8 mouse cellular contexts compared by ENCODE assay signal in genomic region chr1:75218227-75219001, GRCm38 (mm10). TPM values are rescaled to one million over a fixed set of nuclear protein-coding genes. Genes with fewer than 3 reads are reported as not detected.
DNase-seq lines count a peak whose midpoint lies in the region; ATAC-seq and TF ChIP-seq lines count a peak whose summit lies in the region.

No protein-coding gene starts in this region.

- TF ChIP-seq POLR2A in ES-Bruce4 (IDR thresholded peaks at IDR 0.05; ENCODE audit: insufficient read depth, low read length): no peak

- H3K36me3 ChIP-seq in ES-Bruce4 (ENCODE audit: control insufficient read depth, insufficient read depth, low read length, poor library complexity, severe bottlenecking): peaks cover 35% of the 10 kb centered on the region
- peaks cover 25% of the 10 kb centered on the region for H3K36me3 ChIP-seq in forebrain, postnatal 0 days (ENCODE audit: insufficient read depth)
- peaks cover 29% of the 10 kb centered on the region for H3K36me3 ChIP-seq in hindbrain, embryonic 10.5 days
- H3K36me3 ChIP-seq in lung, postnatal 0 days (ENCODE audit: insufficient read depth, low read length): peaks cover 10% of the 10 kb centered on the region; the same call in 1 of the 2 replicates

- H3K4me2 ChIP-seq in forebrain, postnatal 0 days (ENCODE audit: low read depth): peak overlapping the region; percentile 98
- peak overlapping the region; percentile 78 for H3K4me2 ChIP-seq in lung, postnatal 0 days (replicated peaks; ENCODE audit: low read depth, low read length)

- TF ChIP-seq CTCF in ES-Bruce4 (IDR thresholded peaks at IDR 0.05; ENCODE audit: low read depth, low read length): no peak
- no peak for TF ChIP-seq CTCF in forebrain, postnatal 0 days (IDR thresholded peaks at IDR 0.05; ENCODE audit: low read depth)
- TF ChIP-seq CTCF in lung, postnatal 0 days (IDR thresholded peaks at IDR 0.05): no peak

- H3K9me3 ChIP-seq in ES-Bruce4 (replicated peaks; ENCODE audit: control insufficient read depth, insufficient read depth, low read length, poor library complexity, severe bottlenecking): no peaks in the 10 kb centered on the region
- no peaks in the 10 kb centered on the region for H3K9me3 ChIP-seq in forebrain, postnatal 0 days (ENCODE audit: low read length)
- H3K9me3 ChIP-seq in hindbrain, embryonic 10.5 days: no peaks in the 10 kb centered on the region
- no peaks in the 10 kb centered on the region for H3K9me3 ChIP-seq in lung, postnatal 0 days (ENCODE audit: low read length)

- ATAC-seq in forebrain, postnatal 0 days: peak; percentile 19
- peak; percentile 33 for ATAC-seq in lung, postnatal 0 days

- 3% methylated on average over 38 of the region's 38 CpGs for WGBS in forebrain, postnatal 0 days
- 3% methylated on average over 38 of the region's 38 CpGs for WGBS in hindbrain, embryonic 10.5 days
- under 1% methylated on average over 38 of the region's 38 CpGs for WGBS in lung, postnatal 0 days

- no peaks in the 10 kb centered on the region for H3K27me3 ChIP-seq in ES-Bruce4 (ENCODE audit: control insufficient read depth, insufficient read depth, low read length, poor library complexity, severe bottlenecking)
- peaks cover 20% of the 10 kb centered on the region for H3K27me3 ChIP-seq in forebrain, postnatal 0 days (ENCODE audit: insufficient read depth, low read length)
- peaks cover 77% of the 10 kb centered on the region for H3K27me3 ChIP-seq in hindbrain, embryonic 10.5 days (ENCODE audit: insufficient read depth, poor library complexity, severe bottlenecking)
- H3K27me3 ChIP-seq in lung, postnatal 0 days (replicated peaks; ENCODE audit: insufficient read depth, low read length): peaks cover 3% of the 10 kb centered on the region

- H3K4me3 ChIP-seq in ES-Bruce4 (ENCODE audit: low read depth, low read length): peak overlapping the region; percentile 90
- H3K4me3 ChIP-seq in brown adipose tissue, adult 24 weeks (ENCODE audit: insufficient read depth, low read depth, low read length): peak overlapping the region; percentile 74
- peak overlapping the region; percentile 56 for H3K4me3 ChIP-seq in forebrain, postnatal 0 days (ENCODE audit: low read depth, low read length)
- peak overlapping the region; percentile 60 for H3K4me3 ChIP-seq in hindbrain, embryonic 10.5 days
- H3K4me3 ChIP-seq in lung, postnatal 0 days (ENCODE audit: low read depth, low read length): peak overlapping the region; percentile 54

- DNase-seq in forebrain, postnatal 0 days: peak; percentile 46
- DNase-seq in hindbrain, embryonic 10.5 days (ENCODE audit: low spot score): peak; percentile 18
- peak; percentile 82 for DNase-seq in layer of hippocampus, adult 9-11 months
- DNase-seq in lung, postnatal 0 days (ENCODE audit: low spot score): peak; percentile 60
- DNase-seq in right cerebral cortex, adult 18-20 months: peak; percentile 82
- no peak for DNase-seq in MN1 (ENCODE audit: low spot score)

- peaks cover 5% of the 10 kb centered on the region for H3K4me1 ChIP-seq in ES-Bruce4 (ENCODE audit: control insufficient read depth, insufficient read depth, low read length)
- H3K4me1 ChIP-seq in brown adipose tissue, adult 24 weeks (ENCODE audit: control insufficient read depth, insufficient read depth, insufficient read length, low read length): peaks cover 8% of the 10 kb centered on the region
- H3K4me1 ChIP-seq in forebrain, postnatal 0 days (ENCODE audit: insufficient read depth): peaks cover 4% of the 10 kb centered on the region
- peaks cover 22% of the 10 kb centered on the region for H3K4me1 ChIP-seq in hindbrain, embryonic 10.5 days (replicated peaks)
- peaks cover 6% of the 10 kb centered on the region for H3K4me1 ChIP-seq in lung, postnatal 0 days (ENCODE audit: insufficient read depth, low read depth, low read length)

- 0 out of 2 replicates have a peak, but pooled peaks have one; percentile 4 for TF ChIP-seq EP300 in ES-Bruce4 (IDR thresholded peaks at IDR 0.05; ENCODE audit: insufficient read depth, low read depth, low read length)
- no peak for TF ChIP-seq EP300 in lung, postnatal 0 days (IDR thresholded peaks at IDR 0.05)

- no peak overlapping the region for H3K27ac ChIP-seq in ES-Bruce4 (ENCODE audit: insufficient read depth, low read length)
- H3K27ac ChIP-seq in brown adipose tissue, adult 24 weeks (replicated peaks; ENCODE audit: low read depth, low read length): peak overlapping the region; percentile 58
- H3K27ac ChIP-seq in forebrain, postnatal 0 days (ENCODE audit: low read depth, low read length): no peak overlapping the region
- H3K27ac ChIP-seq in hindbrain, embryonic 10.5 days: peak overlapping the region; percentile 71
- H3K27ac ChIP-seq in lung, postnatal 0 days (ENCODE audit: low read length): peak overlapping the region; percentile 72

- H3K9ac ChIP-seq in ES-Bruce4 (ENCODE audit: low read depth, poor library complexity, severe bottlenecking): peak overlapping the region; percentile 70
- H3K9ac ChIP-seq in forebrain, postnatal 0 days: peak overlapping the region; percentile 64
- peak overlapping the region; percentile 46 for H3K9ac ChIP-seq in lung, postnatal 0 days (replicated peaks; ENCODE audit: low read depth)

RNA-seq across cellular contexts. Expression of gene Tuba4a, which starts 1.3 kb away (rescaled TPM):
- polyA plus RNA-seq in ES-Bruce4 (2011; ENCODE audit: insufficient read depth, insufficient read length, low read depth, missing spikeins): 97.4 and 113 TPM in 2 replicates
- polyA plus RNA-seq in brown adipose tissue, adult 24 weeks (2012; ENCODE audit: insufficient read depth, insufficient read length, missing spikeins): 78.7 and 108 TPM in 2 replicates
- total RNA-seq in forebrain, postnatal 0 days (2014; rRNA removed): 54.8 and 58.5 TPM in 2 replicates
- 76.9 and 87.1 TPM in 2 replicates for polyA plus RNA-seq in forebrain, postnatal 0 days (2015; fragmentation: Nextera tagmentation; extraction: Ambion mirVana)
- 10.8 and 19.4 TPM in 2 replicates for polyA plus RNA-seq in hindbrain, embryonic 10.5 days (2016; fragmentation: Nextera tagmentation; extraction: Ambion mirVana)
- 46.6 and 50.5 TPM in 2 replicates for polyA plus RNA-seq in lung, postnatal 0 days (2015; fragmentation: Nextera tagmentation; extraction: Ambion mirVana)

RNA-seq across cellular contexts. Expression of gene Stk16, which starts 7.8 kb away (rescaled TPM):
- polyA plus RNA-seq in ES-Bruce4 (2011; ENCODE audit: insufficient read depth, insufficient read length, low read depth, missing spikeins): 27.8 and 37.4 TPM in 2 replicates
- 44.0 and 60.2 TPM in 2 replicates for polyA plus RNA-seq in brown adipose tissue, adult 24 weeks (2012; ENCODE audit: insufficient read depth, insufficient read length, missing spikeins)
- total RNA-seq in forebrain, postnatal 0 days (2014; rRNA removed): 102 and 109 TPM in 2 replicates
- 95.6 and 102 TPM in 2 replicates for polyA plus RNA-seq in forebrain, postnatal 0 days (2015; fragmentation: Nextera tagmentation; extraction: Ambion mirVana)
- 143 and 153 TPM in 2 replicates for polyA plus RNA-seq in hindbrain, embryonic 10.5 days (2016; fragmentation: Nextera tagmentation; extraction: Ambion mirVana)
- 75.8 and 77.0 TPM in 2 replicates for polyA plus RNA-seq in lung, postnatal 0 days (2015; fragmentation: Nextera tagmentation; extraction: Ambion mirVana)

RNA-seq across cellular contexts. Expression of gene Glb1l, which starts 7.8 kb away (rescaled TPM):
- 5.1 and 10.6 TPM in 2 replicates for polyA plus RNA-seq in ES-Bruce4 (2011; ENCODE audit: insufficient read depth, insufficient read length, low read depth, missing spikeins)
- 5.3 and 6.3 TPM in 2 replicates for polyA plus RNA-seq in brown adipose tissue, adult 24 weeks (2012; ENCODE audit: insufficient read depth, insufficient read length, missing spikeins)
- total RNA-seq in forebrain, postnatal 0 days (2014; rRNA removed): 15.0 and 18.5 TPM in 2 replicates
- polyA plus RNA-seq in forebrain, postnatal 0 days (2015; fragmentation: Nextera tagmentation; extraction: Ambion mirVana): 10.3 and 12.4 TPM in 2 replicates
- polyA plus RNA-seq in hindbrain, embryonic 10.5 days (2016; fragmentation: Nextera tagmentation; extraction: Ambion mirVana): 14.5 and 19.9 TPM in 2 replicates
- 8.6 and 10.1 TPM in 2 replicates for polyA plus RNA-seq in lung, postnatal 0 days (2015; fragmentation: Nextera tagmentation; extraction: Ambion mirVana)

RNA-seq across cellular contexts. Expression of gene A630095N17Rik, which starts 13.5 kb away (rescaled TPM):
- not detected in 2 replicates for polyA plus RNA-seq in ES-Bruce4 (2011; ENCODE audit: insufficient read depth, insufficient read length, low read depth, missing spikeins)
- polyA plus RNA-seq in brown adipose tissue, adult 24 weeks (2012; ENCODE audit: insufficient read depth, insufficient read length, missing spikeins): not detected in 2 replicates
- 0.46 TPM in 1 of 2 replicates, not detected in the other for total RNA-seq in forebrain, postnatal 0 days (2014; rRNA removed)
- polyA plus RNA-seq in forebrain, postnatal 0 days (2015; fragmentation: Nextera tagmentation; extraction: Ambion mirVana): 0.34 TPM in 1 of 2 replicates, not detected in the other
- not detected in 2 replicates for polyA plus RNA-seq in hindbrain, embryonic 10.5 days (2016; fragmentation: Nextera tagmentation; extraction: Ambion mirVana)
- not detected in 2 replicates for polyA plus RNA-seq in lung, postnatal 0 days (2015; fragmentation: Nextera tagmentation; extraction: Ambion mirVana)

RNA-seq across cellular contexts. Expression of gene Dnajb2, which starts 17.8 kb away (rescaled TPM):
- 18.9 and 23.8 TPM in 2 replicates for polyA plus RNA-seq in ES-Bruce4 (2011; ENCODE audit: insufficient read depth, insufficient read length, low read depth, missing spikeins)
- polyA plus RNA-seq in brown adipose tissue, adult 24 weeks (2012; ENCODE audit: insufficient read depth, insufficient read length, missing spikeins): 39.6 and 65.4 TPM in 2 replicates
- total RNA-seq in forebrain, postnatal 0 days (2014; rRNA removed): 32.2 and 39.7 TPM in 2 replicates
- 37.4 and 47.0 TPM in 2 replicates for polyA plus RNA-seq in forebrain, postnatal 0 days (2015; fragmentation: Nextera tagmentation; extraction: Ambion mirVana)
- 28.9 and 37.5 TPM in 2 replicates for polyA plus RNA-seq in hindbrain, embryonic 10.5 days (2016; fragmentation: Nextera tagmentation; extraction: Ambion mirVana)
- polyA plus RNA-seq in lung, postnatal 0 days (2015; fragmentation: Nextera tagmentation; extraction: Ambion mirVana): 40.1 and 45.6 TPM in 2 replicates

Comparison
In these comparisons a context has a peak if more than half of its experiments do, and no peak if none do; other contexts are left out.
1. H3K27ac ChIP-seq: peak in brown adipose tissue, adult 24 weeks (single experiment), hindbrain, embryonic 10.5 days (single experiment) and lung, postnatal 0 days (single experiment); none in ES-Bruce4 (single experiment) and forebrain, postnatal 0 days (single experiment).
2. Peak in every context shown above with its lines, with median percentiles within 50 percentile points of each other: H3K4me3 ChIP-seq and H3K9ac ChIP-seq.